Mouse (Mus musculus) limb, embryonic 12.5 days (tissue): ENCODE data around the gene Dkk2. TPM values are rescaled to one million over a fixed set of nuclear protein-coding genes. Genes with fewer than 3 reads are reported as not detected.

Source experiments
- ATAC-seq: fragments of 200-750 bp; cut with Nextera tagmentation; 2 replicates; pipeline ENCODE4 v1.8.0; 2017; ENCODE audit warnings: low read depth, moderate TSS enrichment; ENCODE audit not compliant: insufficient number of reproducible peaks, insufficient read depth, low FRiP score, low TSS enrichment
- H3K27ac ChIP-seq: fragments of 300-500 bp; sonication (generic); 2 replicates; pipeline ENCODE4 v1.5.1; 2016; ENCODE audit warnings: mild to moderate bottlenecking, moderate library complexity
- H3K27me3 ChIP-seq: fragments of 300-500 bp; sonication (generic); 2 replicates; pipeline ENCODE4 v1.6.1; 2016; ENCODE audit warnings: mild to moderate bottlenecking, moderate library complexity
- H3K36me3 ChIP-seq: fragments of 300-500 bp; sonication (generic); 2 replicates; pipeline ENCODE4 v1.6.1; 2016; ENCODE audit warnings: mild to moderate bottlenecking, moderate library complexity
- H3K4me1 ChIP-seq: fragments of 300-500 bp; sonication (generic); replicated peaks from 2 replicates; pipeline ENCODE4 v1.6.1; 2016
- H3K4me2 ChIP-seq: fragments of 300-500 bp; sonication (generic); 2 replicates; pipeline ENCODE4 v1.6.1; 2016; ENCODE audit warnings: mild to moderate bottlenecking, moderate library complexity
- H3K4me3 ChIP-seq: fragments of 300-500 bp; sonication (generic); replicated peaks from 2 replicates; pipeline ENCODE4 v1.5.1; 2016; ENCODE audit warnings: mild to moderate bottlenecking
- H3K9ac ChIP-seq: fragments of 300-500 bp; sonication (generic); replicated peaks from 2 replicates; pipeline ENCODE4 v1.6.1; 2016; ENCODE audit warnings: mild to moderate bottlenecking, moderate library complexity
- H3K9me3 ChIP-seq: fragments of 300-500 bp; sonication (generic); 2 replicates; pipeline ENCODE4 v1.6.1; 2016; ENCODE audit warnings: mild to moderate bottlenecking, moderate library complexity
- WGBS: fragments of 180-500 bp; shearing (Covaris S2); methylation state at CpG from one replicate; pipeline ENCODE4 v1.1.7; 2016; 5-methylcytosine and 5-hydroxymethylcytosine counted together
- polyA plus RNA-seq: library from polyadenylated mRNA; unstranded; fragments of >200 nt; fragmentation: Nextera tagmentation; extraction: Ambion mirVana; gene quantifications from 2 replicates; pipeline ENCODE4 v1.2.1, GENCODE M21; 2016

The Dkk2 gene
- polyA plus RNA-seq, 1 experiment from 2014 or later = 30.4 TPM

DNA sequence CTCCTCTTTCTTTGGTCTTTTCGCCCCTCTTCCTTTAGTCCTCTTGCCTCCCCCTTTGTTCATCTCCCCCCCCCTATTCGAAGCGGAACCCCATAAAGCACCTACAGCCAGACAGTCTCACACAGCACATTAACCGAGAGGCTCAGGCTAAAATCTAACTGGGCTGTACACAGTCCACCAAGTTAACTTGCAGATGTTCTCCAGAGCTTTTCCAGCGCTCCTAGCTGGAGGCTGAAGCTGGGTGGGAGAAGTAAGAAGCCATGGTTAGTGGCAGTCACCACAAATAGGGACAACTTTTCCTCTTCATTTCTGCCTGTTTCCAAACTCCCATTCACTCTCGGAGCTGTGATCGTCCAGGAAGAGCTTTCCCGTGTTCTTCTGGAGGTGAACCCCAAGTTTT lies 412 bp upstream of the Dkk2 start:
- peaks cover 13% of the 10 kb centered on the region for H3K27me3 ChIP-seq
- peak overlapping the region; percentile 59 for H3K4me3 ChIP-seq
- no peaks in the 10 kb centered on the region for H3K36me3 ChIP-seq
- peaks cover 27% of the 10 kb centered on the region; the same call in 1 of the 2 replicates for H3K4me1 ChIP-seq
- ATAC-seq = peak; percentile 40; the same call in 1 of the 2 replicates
- 0% methylated on average over 7 of the region's 8 CpGs for WGBS
- peak overlapping the region; percentile 97 for H3K4me2 ChIP-seq
- no peaks in the 10 kb centered on the region for H3K9me3 ChIP-seq
- peak overlapping the region; percentile 70 for H3K9ac ChIP-seq
- peak overlapping the region; percentile 85 for H3K27ac ChIP-seq

DNA sequence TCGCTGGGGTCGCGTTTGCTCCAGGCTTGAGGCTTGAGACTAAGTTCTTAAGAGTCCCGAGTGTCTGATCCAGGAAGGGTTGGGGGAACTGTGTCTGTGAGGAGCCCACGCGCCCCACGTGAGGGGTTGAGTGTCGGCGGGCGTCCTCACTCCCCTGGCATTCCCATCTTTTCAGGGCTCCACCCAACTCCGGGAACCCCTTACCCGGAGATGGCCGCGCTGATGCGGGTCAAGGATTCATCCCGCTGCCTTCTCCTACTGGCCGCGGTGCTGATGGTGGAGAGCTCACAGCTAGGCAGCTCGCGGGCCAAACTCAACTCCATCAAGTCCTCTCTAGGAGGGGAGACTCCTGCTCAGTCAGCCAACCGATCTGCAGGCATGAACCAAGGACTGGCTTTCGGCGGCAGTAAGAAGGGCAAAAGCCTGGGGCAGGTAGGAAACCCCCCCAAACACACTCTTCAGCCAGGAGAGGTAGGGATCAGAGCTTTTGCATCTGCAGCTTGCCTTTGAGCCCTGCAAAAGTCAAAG lies 795 bp downstream of the Dkk2 start:
- Histone ChIP-seq H3K9me3 (no peaks in the 10 kb centered on the region), H3K9ac (peak overlapping the region; percentile 70), H3K27ac (peak overlapping the region; percentile 85), H3K27me3 (peaks cover 13% of the 10 kb centered on the region), H3K4me1 (peaks cover 27% of the 10 kb centered on the region; the same call in 1 of the 2 replicates), H3K36me3 (no peaks in the 10 kb centered on the region), H3K4me2 (peak overlapping the region; percentile 97), H3K4me3 (peak overlapping the region; percentile 59)
- WGBS = under 1% methylated on average over 23 of the region's 23 CpGs
- ATAC-seq = no peak

DNA sequence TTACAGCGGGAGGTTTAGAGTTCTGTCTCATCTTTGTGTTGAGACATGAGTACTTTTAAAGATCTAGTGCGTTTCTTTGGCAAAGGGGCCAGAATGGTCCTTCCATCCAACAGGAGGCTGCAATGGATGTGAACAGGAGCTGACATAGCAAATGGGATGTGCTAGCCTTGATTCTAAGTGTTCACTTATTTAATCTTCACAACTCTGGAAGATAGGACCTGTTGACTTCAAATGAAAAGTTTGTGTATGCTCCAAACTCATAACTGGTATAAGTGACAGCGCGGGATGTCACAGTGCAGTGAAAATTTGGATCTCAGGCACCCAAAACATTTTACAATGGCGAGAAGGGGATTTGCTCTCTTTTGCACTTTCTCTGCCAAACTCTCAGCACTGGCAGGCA lies 1.4 kb downstream of the Dkk2 start:
- peak overlapping the region; percentile 85 for H3K27ac ChIP-seq
- no peak for ATAC-seq
- H3K4me3 ChIP-seq = peak overlapping the region; percentile 59
- peaks cover 13% of the 10 kb centered on the region for H3K27me3 ChIP-seq
- H3K4me1 ChIP-seq = peaks cover 27% of the 10 kb centered on the region; the same call in 1 of the 2 replicates
- H3K36me3 ChIP-seq = no peaks in the 10 kb centered on the region
- peak overlapping the region; percentile 70 for H3K9ac ChIP-seq
- H3K9me3 ChIP-seq = no peaks in the 10 kb centered on the region
- H3K4me2 ChIP-seq = peak overlapping the region; percentile 97
- WGBS = 32% methylated on average over 5 of the region's 5 CpGs

DNA sequence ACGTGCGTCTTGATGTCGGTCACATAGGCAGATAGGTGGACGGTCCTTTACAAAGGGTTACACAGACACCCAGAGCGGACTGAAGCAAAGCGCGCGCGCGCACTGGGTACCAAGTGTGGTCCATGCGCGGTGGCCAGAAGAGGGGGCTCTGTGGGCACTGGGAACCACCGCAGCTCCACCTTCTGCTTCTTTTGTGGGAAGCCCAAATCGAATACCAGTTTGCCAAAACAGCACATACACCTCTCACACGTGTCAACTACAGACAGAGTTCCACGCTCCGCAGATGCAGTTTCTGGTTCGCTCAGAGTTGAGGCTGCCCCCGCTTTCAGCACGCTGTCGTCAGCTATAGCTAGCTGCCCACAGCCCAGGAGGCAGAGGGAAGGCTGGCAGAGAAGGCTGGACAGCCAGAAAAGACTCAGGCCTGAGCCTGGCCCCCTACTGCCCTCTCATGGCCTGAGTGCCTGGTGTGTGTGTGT lies 2.0 kb downstream of the Dkk2 start:
- H3K36me3 ChIP-seq = no peaks in the 10 kb centered on the region
- H3K4me3 ChIP-seq = peak overlapping the region; percentile 59
- no peaks in the 10 kb centered on the region for H3K9me3 ChIP-seq
- peaks cover 27% of the 10 kb centered on the region; the same call in 1 of the 2 replicates for H3K4me1 ChIP-seq
- peak; percentile 57; the same call in 1 of the 2 replicates for ATAC-seq
- peak overlapping the region; percentile 97 for H3K4me2 ChIP-seq
- peak overlapping the region; percentile 70 for H3K9ac ChIP-seq
- WGBS = under 1% methylated on average over 21 of the region's 21 CpGs
- peaks cover 13% of the 10 kb centered on the region for H3K27me3 ChIP-seq
- H3K27ac ChIP-seq = peak overlapping the region; percentile 85

DNA sequence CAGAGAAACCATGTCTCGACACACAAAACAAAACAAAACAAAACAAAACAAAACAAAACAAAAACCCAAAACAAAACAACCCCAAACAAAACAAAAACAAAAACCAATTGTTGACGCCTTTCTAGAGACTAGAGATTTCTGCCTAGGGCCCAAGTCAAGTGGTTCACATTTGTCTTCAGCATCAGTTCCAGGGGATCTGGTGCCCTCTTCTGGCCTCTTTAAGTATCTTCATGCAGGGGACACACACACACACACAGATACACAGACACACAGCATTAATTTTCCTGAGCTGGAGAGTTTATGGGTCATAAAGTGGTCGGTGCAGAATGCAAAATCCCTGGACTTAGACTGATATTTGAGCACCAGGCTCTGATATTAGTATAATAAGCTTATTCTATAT lies 7.9 kb downstream of the Dkk2 start:
- Histone ChIP-seq H3K4me2 (no peak overlapping the region), H3K4me3 (no peak overlapping the region), H3K27me3 (no peaks in the 10 kb centered on the region), H3K9ac (no peak overlapping the region), H3K36me3 (no peaks in the 10 kb centered on the region), H3K4me1 (no peaks in the 10 kb centered on the region), H3K9me3 (peaks cover 5% of the 10 kb centered on the region; the same call in 1 of the 2 replicates), H3K27ac (no peak overlapping the region)
- no peak for ATAC-seq
- 89% methylated on average over 3 of the region's 3 CpGs for WGBS

DNA sequence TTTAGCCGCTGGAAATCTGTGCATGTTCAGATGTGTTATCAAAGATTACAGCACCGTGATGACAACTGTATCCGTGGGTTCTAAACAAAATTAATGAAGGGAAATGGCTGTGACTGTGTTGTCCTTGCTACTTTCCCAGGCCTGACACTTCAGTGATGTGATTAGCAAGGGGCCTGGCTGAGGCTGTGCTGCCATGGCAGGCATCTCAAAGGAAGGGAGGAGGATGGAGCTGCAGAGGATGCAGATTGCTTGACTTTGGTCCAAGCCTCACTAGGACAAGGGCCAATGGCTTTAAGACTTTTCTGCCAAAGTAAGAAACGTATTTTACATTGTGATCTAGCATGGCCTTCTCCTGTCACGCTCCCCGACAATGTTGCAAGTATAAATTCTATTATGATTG lies 11.2 kb downstream of the Dkk2 start:
- Histone ChIP-seq H3K4me3 (no peak overlapping the region), H3K4me1 (no peaks in the 10 kb centered on the region), H3K9ac (no peak overlapping the region), H3K4me2 (no peak overlapping the region), H3K27me3 (no peaks in the 10 kb centered on the region), H3K27ac (no peak overlapping the region), H3K9me3 (peaks cover 8% of the 10 kb centered on the region; the same call in 1 of the 2 replicates), H3K36me3 (no peaks in the 10 kb centered on the region)
- no peak for ATAC-seq
- WGBS = 78% methylated on average over 6 of the region's 6 CpGs

DNA sequence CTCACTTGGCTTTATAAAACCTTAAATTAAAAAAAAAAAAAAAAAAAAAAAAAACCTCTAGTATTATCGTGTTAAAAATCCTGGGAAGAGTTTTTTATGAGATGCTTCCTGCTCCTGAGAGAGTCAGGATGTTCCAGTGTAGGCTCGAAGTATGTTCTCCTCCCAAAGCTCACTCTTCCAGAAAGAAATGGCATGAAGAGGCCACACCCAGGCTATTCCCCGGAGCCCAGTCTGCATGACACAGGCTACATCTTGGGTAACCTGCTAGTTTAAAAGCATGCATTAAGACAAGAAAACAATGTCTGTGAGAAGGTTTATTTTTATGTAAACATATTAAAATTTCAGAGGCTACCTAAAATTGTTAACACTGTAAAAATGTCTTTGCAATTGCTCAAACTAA lies 15.7 kb downstream of the Dkk2 start:
- H3K4me1 ChIP-seq = no peaks in the 10 kb centered on the region
- no peak overlapping the region for H3K27ac ChIP-seq
- no peak overlapping the region for H3K4me2 ChIP-seq
- 74% methylated on average over 3 of the region's 3 CpGs for WGBS
- H3K9me3 ChIP-seq = 0 out of 2 replicates have a peak, but pooled peaks cover 3% of the 10 kb centered on the region
- ATAC-seq = no peak
- no peaks in the 10 kb centered on the region for H3K36me3 ChIP-seq
- no peak overlapping the region for H3K4me3 ChIP-seq
- no peak overlapping the region for H3K9ac ChIP-seq
- H3K27me3 ChIP-seq = no peaks in the 10 kb centered on the region

DNA sequence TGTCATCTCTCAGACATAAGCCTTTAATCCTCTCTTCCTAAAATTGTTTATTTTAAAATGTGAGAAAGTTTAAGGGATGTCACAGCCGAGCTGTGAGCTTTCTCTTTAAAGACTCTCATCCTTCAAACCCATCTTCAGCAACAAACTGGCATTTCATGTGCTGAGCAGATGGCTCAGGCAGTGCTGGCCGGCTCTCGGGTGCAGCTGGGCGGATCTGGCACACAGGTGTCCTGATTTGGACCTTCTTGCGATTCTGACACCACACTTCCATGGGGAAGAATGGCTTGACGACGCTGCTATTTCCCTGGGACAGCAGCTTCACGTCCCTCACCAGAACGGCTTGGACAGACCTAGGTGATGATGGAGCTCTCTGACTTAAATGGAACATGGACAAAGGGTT lies 17.9 kb downstream of the Dkk2 start:
- H3K36me3 ChIP-seq = no peaks in the 10 kb centered on the region
- WGBS = 37% methylated on average over 9 of the region's 9 CpGs
- H3K4me2 ChIP-seq = no peak overlapping the region; the same call in 1 of the 2 replicates

DNA sequence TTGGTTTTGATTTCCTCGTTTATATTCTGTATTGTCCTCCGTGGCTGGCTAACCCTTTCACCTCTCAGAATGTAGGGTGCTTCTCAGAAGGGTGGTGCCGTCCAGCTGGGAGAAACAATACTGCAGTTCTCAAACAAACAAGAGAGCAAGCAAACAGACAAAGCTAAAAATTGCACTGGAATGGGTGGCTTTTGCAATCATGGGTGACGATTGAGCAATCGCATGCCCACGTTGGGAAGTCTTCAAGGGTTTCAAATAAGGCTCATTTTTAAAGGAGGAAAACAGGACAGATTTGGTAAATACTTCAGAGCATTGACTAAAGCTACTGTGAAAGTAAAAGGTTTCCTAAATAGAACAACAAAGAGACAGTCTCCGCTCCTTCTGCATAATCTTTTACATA lies 18.4 kb downstream of the Dkk2 start:
- Histone ChIP-seq H3K4me1 (no peaks in the 10 kb centered on the region), H3K27me3 (no peaks in the 10 kb centered on the region), H3K9ac (no peak overlapping the region), H3K9me3 (0 out of 2 replicates have a peak, but pooled peaks cover 3% of the 10 kb centered on the region), H3K27ac (no peak overlapping the region), H3K4me2 (no peak overlapping the region; the same call in 1 of the 2 replicates), H3K36me3 (no peaks in the 10 kb centered on the region), H3K4me3 (no peak overlapping the region)
- WGBS = 63% methylated on average over 7 of the region's 7 CpGs
- ATAC-seq = no peak

More for the DNA sequence above, 17.9 kb downstream of the Dkk2 start:
- 0 out of 2 replicates have a peak, but pooled peaks cover 3% of the 10 kb centered on the region for H3K9me3 ChIP-seq
- no peaks in the 10 kb centered on the region for H3K4me1 ChIP-seq
- no peaks in the 10 kb centered on the region for H3K27me3 ChIP-seq
- no peak overlapping the region for H3K4me3 ChIP-seq
- no peak for ATAC-seq
- no peak overlapping the region for H3K27ac ChIP-seq
- H3K9ac ChIP-seq = no peak overlapping the region

DNA sequence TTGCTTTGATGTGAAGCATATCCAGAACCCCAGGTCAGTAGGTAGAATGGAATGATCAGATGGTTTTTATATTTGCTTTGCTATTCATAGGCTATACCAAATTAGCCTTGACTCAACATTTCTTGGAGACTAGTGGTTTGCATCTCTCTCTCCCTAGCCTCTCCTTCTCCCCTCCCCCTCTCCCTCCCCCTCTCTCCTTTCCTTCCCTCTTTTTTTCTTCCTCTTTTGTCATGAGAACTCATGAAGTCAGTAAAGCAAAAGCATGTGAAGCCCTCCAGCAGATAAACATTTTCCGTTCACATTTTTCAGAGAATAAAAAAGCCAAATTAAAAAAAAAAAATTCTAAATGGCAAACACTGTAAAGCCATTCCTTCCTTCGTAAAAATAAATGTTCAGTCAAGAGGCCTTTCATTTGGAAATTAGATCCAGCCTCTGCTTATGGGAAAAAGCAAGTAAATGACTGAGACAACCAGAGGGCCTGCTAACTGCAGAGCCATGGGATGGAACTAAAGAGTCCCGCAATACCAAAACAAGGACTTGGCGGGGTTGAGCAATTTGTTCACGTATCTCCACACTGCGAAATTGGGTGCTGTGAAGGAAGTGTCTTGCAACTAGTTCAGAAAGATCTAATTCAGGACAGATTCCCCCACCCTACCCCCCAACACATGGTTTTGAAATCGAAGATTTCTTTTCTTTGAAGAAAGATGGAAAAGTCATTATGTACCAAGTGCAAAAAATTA lies 30.9 kb downstream of the Dkk2 start:
- no peak overlapping the region for H3K4me3 ChIP-seq
- H3K36me3 ChIP-seq = no peaks in the 10 kb centered on the region
- H3K4me2 ChIP-seq = no peak overlapping the region
- H3K27me3 ChIP-seq = no peaks in the 10 kb centered on the region
- ATAC-seq = no peak
- H3K9ac ChIP-seq = no peak overlapping the region
- H3K27ac ChIP-seq = no peak overlapping the region
- 72% methylated on average over 7 of the region's 7 CpGs for WGBS
- peaks cover 3% of the 10 kb centered on the region; the same call in 1 of the 2 replicates for H3K4me1 ChIP-seq
- no peaks in the 10 kb centered on the region for H3K9me3 ChIP-seq

DNA sequence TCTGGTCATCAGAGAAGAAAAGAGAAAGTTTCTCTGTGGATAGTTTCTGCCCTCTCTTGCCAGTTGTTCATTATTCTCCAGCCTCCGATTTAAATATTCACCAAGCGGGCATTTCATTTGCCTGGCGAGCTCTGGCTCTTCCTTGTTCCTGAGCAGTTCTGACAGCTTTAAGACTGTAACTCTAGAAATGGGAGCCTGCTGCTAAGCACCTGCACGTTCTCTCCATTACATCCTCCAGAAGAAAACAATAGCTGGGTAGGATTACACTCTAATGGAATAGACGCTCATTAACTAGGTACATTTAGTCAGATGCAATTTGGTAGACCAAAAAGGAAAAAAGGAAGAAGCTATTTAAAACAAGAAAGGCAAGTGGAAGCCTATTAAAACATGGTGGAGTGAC lies 36.3 kb downstream of the Dkk2 start:
- WGBS = 37% methylated on average over 5 of the region's 5 CpGs
- H3K9me3 ChIP-seq = no peaks in the 10 kb centered on the region
- ATAC-seq = no peak
- no peaks in the 10 kb centered on the region for H3K36me3 ChIP-seq
- H3K4me2 ChIP-seq = no peak overlapping the region
- H3K4me1 ChIP-seq = peaks cover 3% of the 10 kb centered on the region; the same call in 1 of the 2 replicates
- H3K27me3 ChIP-seq = no peaks in the 10 kb centered on the region
- H3K27ac ChIP-seq = no peak overlapping the region
- no peak overlapping the region for H3K9ac ChIP-seq
- H3K4me3 ChIP-seq = no peak overlapping the region
